Mouse (Mus musculus): ENCODE results near the gene 1110057P08Rik.
"Not testable (repeated sequence)": the region's sequence is repeated elsewhere in the genome, so short reads cannot be mapped to it uniquely, and the experiment has no call there.

The 1110057P08Rik gene
- long read RNA-seq, experiment 1: 0 reads
- long read RNA-seq, experiment 2: 0 reads

DNA sequence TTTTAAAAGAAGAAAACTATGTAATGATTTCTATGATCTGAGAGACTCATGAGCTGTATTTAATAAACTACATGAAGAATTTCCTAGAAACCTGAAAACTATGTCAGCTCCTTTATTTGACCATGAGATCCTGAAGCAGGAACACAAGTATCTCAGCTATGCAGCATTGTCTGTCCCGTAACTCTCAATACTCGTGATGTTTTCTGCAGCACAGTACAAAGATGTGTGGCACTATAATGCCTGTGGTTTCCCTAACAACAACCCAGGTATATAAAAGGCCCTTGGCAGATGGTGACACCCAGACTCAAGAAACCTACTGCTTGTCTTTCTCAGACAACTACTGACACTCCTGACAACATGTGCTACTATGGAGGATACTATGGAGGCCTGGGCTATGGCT lies at the start of gene 1110057P08Rik:
1110057P08Rik (plus strand) TSS at position 301 of the 400 bp plus-strand sequence.
- intact Hi-C loops (cut with DNase I): no loop called here

- intact Hi-C loops (cut with DNase I): no loop called here
Observed at GRCm38 (mm10) chr16:89140551-89140950, 34.0 kb upstream of the 1110057P08Rik start, which contains the start of gene Gm6358. Gene Gm6358, plus strand, starts transcription at chr16:89140851.

GRCm38 (mm10) chr16:89150786-89151185 lies 23.7 kb upstream of the 1110057P08Rik start, which contains the start of gene Gm10061:
Gene Gm10061, plus strand, starts transcription at chr16:89151086.
- intact Hi-C loops (cut with DNase I): no loop called here

DNA sequence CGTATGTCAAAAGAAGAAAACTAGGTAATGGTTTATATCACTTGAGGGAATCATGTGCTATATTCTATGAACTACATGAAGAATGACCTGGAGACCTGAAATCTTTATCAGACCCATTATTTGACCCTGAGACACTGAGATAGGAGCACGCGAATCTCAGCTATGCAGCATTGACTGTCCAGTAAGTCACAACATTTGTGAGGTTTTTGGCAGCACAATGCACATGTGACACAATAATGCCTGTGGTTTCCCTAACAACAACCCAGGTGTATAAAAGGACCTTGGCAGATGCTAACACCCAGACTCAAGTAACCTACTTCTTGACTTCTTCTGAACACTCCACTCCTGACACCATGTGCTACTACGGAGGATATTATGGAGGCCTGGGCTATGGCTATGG lies 16.9 kb upstream of the 1110057P08Rik start, which contains the start of gene Gm9789:
Gm9789 (plus strand) TSS at position 301 of the 400 bp plus-strand sequence.
- intact Hi-C loops (cut with DNase I): no loop called here

DNA sequence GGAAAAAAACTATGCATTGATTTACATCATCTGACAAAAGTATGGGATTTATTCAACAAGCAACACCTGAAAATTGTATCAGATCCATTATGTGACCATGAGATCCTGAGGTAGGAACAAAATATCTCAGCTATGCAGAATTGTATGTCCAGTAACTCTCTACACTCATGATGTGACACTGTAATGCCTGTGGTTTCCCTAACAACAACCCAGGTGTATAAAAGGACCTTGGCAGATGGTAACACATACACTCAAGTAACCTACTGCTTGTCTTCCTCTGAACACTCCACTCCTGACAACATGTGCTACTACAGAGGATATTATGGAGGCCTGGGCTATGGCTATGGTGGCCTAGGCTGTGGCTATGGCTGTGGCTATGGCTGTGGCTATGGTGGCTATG lies 5.3 kb upstream of the 1110057P08Rik start, which contains the start of gene Gm7735:
Gm7735 (plus strand) TSS at position 301 of the 400 bp plus-strand sequence.
- intact Hi-C loops (cut with DNase I): not testable (repeated sequence)

- intact Hi-C loops (cut with DNase I): no loop called here
Observed at GRCm38 (mm10) chr16:89188621-89189020, 14.1 kb downstream of the 1110057P08Rik start.

GRCm38 (mm10) chr16:89205561-89205960 lies 31.0 kb downstream of the 1110057P08Rik start, which contains the start of gene Krtap20-2:
Gene Krtap20-2, plus strand, starts transcription at chr16:89205861.
- intact Hi-C loops (cut with DNase I): no loop called here
